Mouse (Mus musculus): ENCODE measurements around the gene Ccdc175. TPM values are rescaled to one million over a fixed set of nuclear protein-coding genes. Genes with fewer than 3 reads are reported as not detected.

The Ccdc175 gene
- polyA plus RNA-seq, 1 experiment from 2014 or later: not detected

DNA sequence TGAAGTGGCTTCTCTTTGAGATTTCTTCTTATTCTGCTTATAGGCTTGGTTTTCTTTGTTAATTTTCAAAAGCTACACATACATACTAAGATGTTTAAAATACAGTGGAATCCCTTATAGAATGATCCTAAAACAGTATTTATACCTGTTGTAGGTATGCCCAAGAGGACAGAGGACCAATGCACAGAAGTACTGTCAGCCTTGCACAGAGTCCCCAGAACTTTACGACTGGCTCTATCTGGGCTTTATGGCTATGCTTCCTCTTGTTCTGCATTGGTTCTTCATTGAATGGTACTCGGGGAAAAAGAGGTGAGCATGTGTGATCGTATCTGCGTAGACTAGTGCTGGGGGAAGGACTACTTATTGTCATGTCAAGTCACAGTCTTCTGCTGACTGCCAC is 95.0 kb downstream of the Ccdc175 start:
- Histone ChIP-seq H3K4me2 (ENCODE audit: low read depth, low read length) (no peak overlapping the region), H3K4me3 (ENCODE audit: low read depth, low read length) (no peak overlapping the region), H3K36me3 (replicated peaks; ENCODE audit: control insufficient read depth, insufficient read depth, low read depth, low read length) (peaks cover 4% of the 10 kb centered on the region; the same call in 1 of the 2 replicates), H3K9me3 (replicated peaks; ENCODE audit: control insufficient read depth, low read length) (no peaks in the 10 kb centered on the region), H3K27me3 (ENCODE audit: control insufficient read depth, insufficient read depth, low read length) (no peaks in the 10 kb centered on the region), H3K27ac (replicated peaks; ENCODE audit: low read depth, low read length) (no peak overlapping the region), H3K4me1 (ENCODE audit: control insufficient read depth, insufficient read depth, low read length) (no peaks in the 10 kb centered on the region), H3K9ac (replicated peaks; ENCODE audit: low read length) (no peak overlapping the region)
- 93% methylated on average over 4 of the region's 4 CpGs for WGBS
- DNase-seq (ENCODE audit: low spot score) (no peak), ATAC-seq (replicated peaks; ENCODE audit: insufficient number of reproducible peaks, low FRiP score, low TSS enrichment, low read depth) (no peak)

DNA sequence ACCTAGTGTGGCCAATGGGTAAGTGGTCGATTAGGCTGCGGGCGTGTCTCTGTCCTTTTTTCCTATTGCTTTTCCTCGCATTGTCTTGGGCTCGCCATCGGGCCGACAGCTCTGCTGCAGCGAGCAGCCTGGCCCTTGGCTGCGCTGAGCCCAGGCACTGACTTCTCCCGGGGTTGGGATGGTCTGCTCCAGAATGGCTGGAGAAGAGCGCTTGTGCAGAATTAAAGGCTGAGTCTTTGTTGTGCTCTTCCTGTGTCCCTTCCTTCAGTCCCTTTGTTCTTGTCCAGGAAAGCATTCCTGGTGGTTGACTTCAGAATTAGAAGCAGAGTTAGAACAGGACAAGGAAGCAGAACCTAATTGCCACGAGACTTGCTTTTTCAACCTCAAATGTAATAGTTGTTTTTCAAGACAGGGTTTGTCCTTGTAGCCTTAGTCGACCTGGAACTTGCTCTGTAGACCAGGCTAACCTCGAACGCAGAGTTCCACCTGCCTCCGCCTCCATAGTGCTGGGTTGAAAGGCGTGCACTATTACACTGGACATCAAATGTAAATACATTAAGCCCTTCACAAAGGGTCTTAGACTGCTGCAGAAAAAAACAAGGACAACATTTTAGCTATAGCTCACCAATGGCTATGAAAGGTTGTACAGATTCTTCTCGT is 98.5 kb downstream of the Ccdc175 start:
- Histone ChIP-seq H3K27ac (replicated peaks; ENCODE audit: low read depth, low read length) (peak overlapping the region; percentile 91), H3K36me3 (replicated peaks; ENCODE audit: control insufficient read depth, insufficient read depth, low read depth, low read length) (no peaks in the 10 kb centered on the region), H3K4me2 (ENCODE audit: low read depth, low read length) (peak overlapping the region; percentile 40), H3K9ac (replicated peaks; ENCODE audit: low read length) (peak overlapping the region; percentile 74), H3K4me3 (ENCODE audit: low read depth, low read length) (peak overlapping the region; percentile 52), H3K4me1 (ENCODE audit: control insufficient read depth, insufficient read depth, low read length) (no peaks in the 10 kb centered on the region), H3K27me3 (ENCODE audit: control insufficient read depth, insufficient read depth, low read length) (no peaks in the 10 kb centered on the region), H3K9me3 (replicated peaks; ENCODE audit: control insufficient read depth, low read length) (no peaks in the 10 kb centered on the region)
- no peak for DNase-seq (ENCODE audit: low spot score)
- WGBS: 2% methylated on average over 18 of the region's 18 CpGs
- ATAC-seq (replicated peaks; ENCODE audit: insufficient number of reproducible peaks, low FRiP score, low TSS enrichment, low read depth): no peak

DNA sequence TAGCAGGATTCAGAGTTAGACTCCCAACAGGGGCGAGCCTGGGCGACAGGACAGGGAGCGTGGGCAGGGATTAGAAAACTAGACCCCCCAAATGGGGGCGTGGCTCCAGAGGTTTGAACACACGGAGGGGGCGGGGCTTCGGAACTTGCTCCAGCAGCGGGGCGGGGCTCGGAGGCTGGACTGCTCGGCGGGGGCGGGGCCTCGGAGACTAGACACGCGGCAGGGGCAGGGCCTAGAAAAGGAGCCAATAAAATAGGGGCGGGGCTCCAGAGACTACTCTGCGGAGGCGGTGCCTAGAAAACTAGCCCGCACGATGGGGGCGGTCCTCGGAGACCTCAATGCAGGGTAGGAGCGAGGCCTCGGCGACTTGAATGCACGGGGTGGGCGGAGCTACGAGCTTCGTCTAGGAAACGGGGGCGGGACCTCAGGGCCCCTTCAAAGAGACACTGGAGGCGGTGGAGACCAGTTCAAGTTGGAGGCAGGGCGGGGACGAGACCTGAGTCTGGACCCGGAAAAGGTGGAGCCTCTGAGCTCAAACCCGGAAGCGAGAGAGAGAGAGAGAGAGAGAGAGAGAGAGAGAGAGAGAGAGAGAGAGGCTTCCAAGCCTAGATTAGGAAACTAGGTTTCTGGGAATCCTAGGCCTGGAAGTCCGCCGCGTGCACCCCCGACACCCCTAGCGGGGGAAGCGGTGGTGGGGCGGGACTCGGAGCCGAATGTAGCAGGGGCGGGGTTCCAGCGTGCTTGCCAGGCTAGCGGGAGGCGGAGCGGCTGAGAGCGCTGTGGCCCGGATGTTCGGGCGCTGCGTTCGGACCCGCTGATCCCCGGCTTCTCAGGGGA is 99.3 kb downstream of the Ccdc175 start, which contains the start of the genes L3hypdh and Jkamp:
TSS of gene L3hypdh (minus strand) at position 111 of the 837 bp plus-strand sequence.
TSS of gene Jkamp (plus strand) at position 261 of the 837 bp plus-strand sequence.
- peak; percentile 100 for DNase-seq (ENCODE audit: low spot score)
- 2% methylated on average over 57 of the region's 60 CpGs for WGBS
- no peaks in the 10 kb centered on the region for H3K9me3 ChIP-seq (replicated peaks; ENCODE audit: control insufficient read depth, low read length)

DNA sequence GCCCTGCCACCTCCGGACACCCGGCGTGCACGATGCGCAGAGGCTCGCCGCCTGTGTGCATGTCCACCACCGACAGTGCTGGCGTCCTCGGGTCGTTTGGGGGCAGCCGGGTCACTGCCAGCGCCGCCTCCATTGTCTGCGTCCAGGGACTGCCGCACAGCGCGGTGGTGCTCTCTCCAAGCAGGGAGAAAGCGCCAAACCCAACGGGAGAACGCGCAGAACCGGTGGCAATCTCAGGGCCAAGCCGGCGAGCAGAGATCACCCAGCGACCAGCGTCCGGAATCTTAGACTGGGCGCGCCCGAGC is 99.9 kb downstream of the Ccdc175 start:
- Histone ChIP-seq H3K9me3 (replicated peaks; ENCODE audit: control insufficient read depth, low read length) (no peaks in the 10 kb centered on the region), H3K4me1 (ENCODE audit: control insufficient read depth, insufficient read depth, low read length) (no peaks in the 10 kb centered on the region), H3K27ac (replicated peaks; ENCODE audit: low read depth, low read length) (peak overlapping the region; percentile 59; the same call in 1 of the 2 replicates), H3K36me3 (replicated peaks; ENCODE audit: control insufficient read depth, insufficient read depth, low read depth, low read length) (no peaks in the 10 kb centered on the region), H3K27me3 (ENCODE audit: control insufficient read depth, insufficient read depth, low read length) (no peaks in the 10 kb centered on the region), H3K4me3 (ENCODE audit: low read depth, low read length) (peak overlapping the region; percentile 52), H3K9ac (replicated peaks; ENCODE audit: low read length) (peak overlapping the region; percentile 73), H3K4me2 (ENCODE audit: low read depth, low read length) (peak overlapping the region; percentile 76)
- DNase-seq (ENCODE audit: low spot score) (no peak), ATAC-seq (replicated peaks; ENCODE audit: insufficient number of reproducible peaks, low FRiP score, low TSS enrichment, low read depth) (no peak; the same call in 1 of the 2 replicates)
- WGBS: under 1% methylated on average over 31 of the region's 31 CpGs

More for the DNA sequence above, 99.3 kb downstream of the Ccdc175 start, which contains the start of the genes L3hypdh and Jkamp:
- Histone ChIP-seq H3K27me3 (ENCODE audit: control insufficient read depth, insufficient read depth, low read length) (no peaks in the 10 kb centered on the region), H3K9ac (replicated peaks; ENCODE audit: low read length) (peak within 1 kb of the TSS; percentile 74), H3K27ac (replicated peaks; ENCODE audit: low read depth, low read length) (peak within 1 kb of the TSS; percentile 91), H3K36me3 (replicated peaks; ENCODE audit: control insufficient read depth, insufficient read depth, low read depth, low read length) (no peaks in the 10 kb centered on the region), H3K4me1 (ENCODE audit: control insufficient read depth, insufficient read depth, low read length) (no peaks in the 10 kb centered on the region), H3K4me3 (ENCODE audit: low read depth, low read length) (peak within 1 kb of the TSS; percentile 52), H3K4me2 (ENCODE audit: low read depth, low read length) (peak within 1 kb of the TSS; percentile 76)
- peak; percentile 97 for ATAC-seq (replicated peaks; ENCODE audit: insufficient number of reproducible peaks, low FRiP score, low TSS enrichment, low read depth)

DNA sequence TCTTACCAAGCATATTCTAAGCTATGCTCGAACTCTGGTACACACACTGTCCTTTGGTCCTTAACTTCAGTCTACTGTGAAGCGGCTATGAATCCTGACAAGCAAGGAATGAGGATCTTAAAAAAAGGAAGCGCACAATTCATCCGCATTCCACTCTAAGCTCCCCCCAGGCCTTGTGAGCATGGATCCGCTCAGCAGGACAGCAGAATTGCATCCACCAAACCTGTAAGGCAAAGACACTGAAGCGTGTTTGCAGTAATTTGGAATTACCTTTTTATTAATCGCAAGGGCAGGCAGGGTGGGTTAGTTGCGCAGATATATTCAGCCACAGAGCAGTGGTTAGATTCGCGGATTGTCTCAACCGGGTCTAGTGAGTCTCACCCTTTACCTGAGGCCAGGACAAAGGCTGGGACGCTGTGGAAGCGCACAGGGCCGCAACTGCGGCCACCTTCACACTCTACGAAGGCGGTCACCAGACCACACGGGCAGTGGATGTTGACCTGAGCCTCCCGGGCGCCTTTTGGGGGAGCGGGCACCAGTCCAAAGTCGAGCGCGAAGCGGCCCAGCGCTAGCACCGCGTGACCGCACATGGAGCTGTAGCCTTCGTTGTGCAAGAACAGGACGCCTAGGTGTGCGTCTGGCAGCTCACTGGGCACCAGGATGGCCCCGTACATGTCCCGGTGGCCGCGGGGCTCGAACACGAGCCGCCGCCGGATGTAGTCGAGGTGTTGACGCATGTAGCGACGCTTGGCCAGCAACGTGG is 100.4 kb downstream of the Ccdc175 start:
- Histone ChIP-seq H3K9me3 (replicated peaks; ENCODE audit: control insufficient read depth, low read length) (no peaks in the 10 kb centered on the region), H3K36me3 (replicated peaks; ENCODE audit: control insufficient read depth, insufficient read depth, low read depth, low read length) (no peaks in the 10 kb centered on the region), H3K4me3 (ENCODE audit: low read depth, low read length) (peak overlapping the region; percentile 52), H3K27ac (replicated peaks; ENCODE audit: low read depth, low read length) (peak overlapping the region; percentile 59; the same call in 1 of the 2 replicates), H3K4me2 (ENCODE audit: low read depth, low read length) (peak overlapping the region; percentile 76), H3K4me1 (ENCODE audit: control insufficient read depth, insufficient read depth, low read length) (no peaks in the 10 kb centered on the region), H3K27me3 (ENCODE audit: control insufficient read depth, insufficient read depth, low read length) (no peaks in the 10 kb centered on the region), H3K9ac (replicated peaks; ENCODE audit: low read length) (peak overlapping the region; percentile 73)
- peak; percentile 11 for ATAC-seq (replicated peaks; ENCODE audit: insufficient number of reproducible peaks, low FRiP score, low TSS enrichment, low read depth)
- WGBS: 2% methylated on average over 46 of the region's 46 CpGs
- DNase-seq (ENCODE audit: low spot score): peak; percentile 62

DNA sequence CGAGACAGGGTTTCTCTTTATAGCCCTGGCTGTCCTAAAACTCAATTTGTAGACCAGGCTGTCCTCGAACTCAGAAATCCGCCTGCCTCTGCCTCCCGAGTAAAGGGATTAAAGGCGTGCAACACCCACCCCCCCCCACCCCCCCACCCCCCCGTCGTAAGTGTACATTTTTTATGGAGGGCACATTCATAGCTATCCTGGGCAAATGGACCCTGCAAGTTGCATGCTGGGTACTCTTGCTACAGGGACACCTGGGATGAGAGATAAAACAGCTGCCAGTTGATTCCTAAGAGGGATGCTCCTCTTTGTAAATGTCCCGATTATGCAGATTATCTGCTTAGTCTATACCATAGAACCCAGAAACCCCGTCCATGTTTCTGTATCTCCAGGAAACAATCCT is 101.6 kb downstream of the Ccdc175 start:
- Histone ChIP-seq H3K4me3 (ENCODE audit: low read depth, low read length) (no peak overlapping the region), H3K9me3 (replicated peaks; ENCODE audit: control insufficient read depth, low read length) (no peaks in the 10 kb centered on the region), H3K4me1 (ENCODE audit: control insufficient read depth, insufficient read depth, low read length) (no peaks in the 10 kb centered on the region), H3K4me2 (ENCODE audit: low read depth, low read length) (no peak overlapping the region), H3K27ac (replicated peaks; ENCODE audit: low read depth, low read length) (no peak overlapping the region), H3K9ac (replicated peaks; ENCODE audit: low read length) (no peak overlapping the region), H3K27me3 (ENCODE audit: control insufficient read depth, insufficient read depth, low read length) (no peaks in the 10 kb centered on the region), H3K36me3 (replicated peaks; ENCODE audit: control insufficient read depth, insufficient read depth, low read depth, low read length) (no peaks in the 10 kb centered on the region)
- ATAC-seq (replicated peaks; ENCODE audit: insufficient number of reproducible peaks, low FRiP score, low TSS enrichment, low read depth) (no peak), DNase-seq (ENCODE audit: low spot score) (no peak)
- 84% methylated on average over 9 of the region's 9 CpGs for WGBS

DNA sequence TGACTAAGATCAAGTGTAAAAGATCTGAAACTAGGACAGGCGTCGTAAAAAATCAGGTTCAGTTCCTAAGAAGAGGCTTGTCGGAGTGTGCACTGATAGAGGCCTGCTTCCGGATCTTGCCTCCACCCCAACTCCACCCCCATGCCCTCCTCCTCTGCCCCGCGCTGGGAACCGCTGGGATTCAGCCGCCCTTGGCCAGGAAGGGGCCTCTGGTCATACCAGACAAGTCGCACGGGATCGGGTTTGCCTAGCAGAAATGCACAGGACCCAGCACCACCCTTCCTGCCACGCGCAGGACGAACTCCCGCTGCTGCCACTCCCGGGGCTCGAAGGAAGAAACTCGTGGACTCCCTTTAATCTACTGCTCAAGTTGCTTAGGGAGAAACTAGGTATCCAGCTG is 102.5 kb downstream of the Ccdc175 start:
- no peak for DNase-seq (ENCODE audit: low spot score)
- 22% methylated on average over 18 of the region's 18 CpGs for WGBS
- Histone ChIP-seq H3K27ac (replicated peaks; ENCODE audit: low read depth, low read length) (no peak overlapping the region), H3K4me3 (ENCODE audit: low read depth, low read length) (no peak overlapping the region), H3K4me2 (ENCODE audit: low read depth, low read length) (peak overlapping the region; percentile 26), H3K4me1 (ENCODE audit: control insufficient read depth, insufficient read depth, low read length) (no peaks in the 10 kb centered on the region), H3K9me3 (replicated peaks; ENCODE audit: control insufficient read depth, low read length) (no peaks in the 10 kb centered on the region), H3K27me3 (ENCODE audit: control insufficient read depth, insufficient read depth, low read length) (no peaks in the 10 kb centered on the region), H3K9ac (replicated peaks; ENCODE audit: low read length) (peak overlapping the region; percentile 9; the same call in 1 of the 2 replicates), H3K36me3 (replicated peaks; ENCODE audit: control insufficient read depth, insufficient read depth, low read depth, low read length) (no peaks in the 10 kb centered on the region)
- no peak for ATAC-seq (replicated peaks; ENCODE audit: insufficient number of reproducible peaks, low FRiP score, low TSS enrichment, low read depth)

Measured in embryonic facial prominence, embryonic 11.5 days (tissue).